Mouse (Mus musculus): ENCODE data around the gene Cmss1.

GRCm38 (mm10) chr16:57543243-57543642, 63.4 kb downstream of the Cmss1 start:
- no peak for TF ChIP-seq FLI1 (IDR thresholded peaks at IDR 0.05; ENCODE audit: low read length)
- no peak for TF ChIP-seq GATA1 (IDR thresholded peaks at IDR 0.05; ENCODE audit: borderline replicate concordance, low read length)

All from megakaryocyte, embryonic 14.5 days (primary cell).